Mouse (Mus musculus) thymus, adult 2 months (tissue): ENCODE results near the gene Wnk2.

ENCODE experiments used
- CTCF ChIP-seq: fragments of 200-500 bp; IDR thresholded peaks from 2 replicates; pipeline ENCODE4 v1.5.1; 2012; ENCODE audit warnings: mild to moderate bottlenecking, control low read depth, low read length, moderate library complexity, borderline replicate concordance; ENCODE audit not compliant: control insufficient read depth, poor library complexity, insufficient read depth; ENCODE audit errors: extremely low read depth
- POLR2A ChIP-seq: fragments of 200-500 bp; IDR thresholded peaks from 2 replicates; pipeline ENCODE4 v1.6.1; 2012; ENCODE audit warnings: mild to moderate bottlenecking, low read length, control low read depth, moderate library complexity; ENCODE audit not compliant: control insufficient read depth, poor library complexity, insufficient read depth; ENCODE audit errors: extremely low read depth

GRCm38 (mm10) chr13:49193650-49194049 lies 45.8 kb upstream of the Wnk2 start:
- no peak for TF ChIP-seq CTCF
- no peak for TF ChIP-seq POLR2A
